Mouse (Mus musculus) central nervous system, embryonic 18 days (tissue): ENCODE results near the gene Zdhhc8. TPM values are rescaled to one million over a fixed set of nuclear protein-coding genes. Genes with fewer than 3 reads are reported as not detected.

Experiments
- polyA plus RNA-seq: library from polyadenylated mRNA; depleted of rRNA; stranded (reverse); fragments of >200 nt; gene quantifications from 2 replicates; pipeline ENCODE4 v1.2.3, GENCODE M21; 2012; rRNA removed

Zdhhc8 gene
- 52.0 and 62.2 TPM in 2 replicates for polyA plus RNA-seq

GRCm38 (mm10) chr16:18234671-18235388 is at the start of gene Zdhhc8:
Gene Zdhhc8, minus strand, starts transcription at chr16:18235136.

GRCm38 (mm10) chr16:18258221-18258620 is 23.3 kb upstream of the Zdhhc8 start, which contains the start of gene Gm49776:
Gene Gm49776, minus strand, starts transcription at chr16:18258321.

DNA sequence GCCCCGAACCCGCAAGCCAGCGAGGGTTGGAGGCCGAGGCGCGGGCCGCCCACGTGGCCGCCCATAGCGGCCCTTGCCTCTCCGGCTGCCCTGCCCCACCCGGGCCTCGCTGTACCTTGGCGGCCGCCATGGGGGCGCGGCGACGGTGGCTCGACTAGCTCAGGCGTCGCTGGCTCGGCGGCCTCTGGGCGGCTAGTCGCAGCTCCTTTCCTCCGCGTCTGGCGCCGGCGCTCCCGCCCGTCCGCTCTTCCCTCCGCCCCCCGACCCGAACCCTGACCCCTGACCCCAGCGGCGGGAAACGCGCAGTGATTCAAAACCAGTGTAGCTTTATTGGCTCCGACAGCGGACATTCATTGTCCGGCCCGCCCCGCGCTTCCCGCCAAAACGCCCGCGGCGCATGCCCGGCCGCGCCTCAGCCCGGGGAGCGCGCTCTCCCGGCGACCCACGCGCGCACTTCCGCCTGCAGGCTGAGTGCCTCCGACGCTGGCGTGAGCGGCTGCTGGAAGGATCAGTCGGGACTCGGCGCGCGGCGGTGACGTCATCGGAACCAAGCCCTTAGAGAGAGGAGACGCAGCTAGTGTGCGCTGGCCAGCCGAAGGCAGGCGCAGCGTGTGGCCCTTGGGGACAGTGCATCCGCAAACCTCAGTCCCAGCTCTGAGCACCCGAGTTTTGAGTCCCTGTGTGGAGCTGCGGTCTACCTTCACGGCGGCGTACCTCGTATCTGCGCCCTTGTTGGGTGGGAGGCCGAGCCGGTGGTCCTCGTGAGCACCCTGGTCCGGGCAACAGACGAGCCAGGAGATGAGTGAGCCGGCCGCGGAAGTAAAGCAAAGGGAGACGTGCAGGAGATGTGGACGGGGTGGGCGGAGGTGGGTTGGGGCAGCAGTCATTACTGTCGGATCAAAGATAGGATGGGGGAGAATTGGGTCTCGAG is 13.8 kb upstream of the Zdhhc8 start, which contains the start of the genes Trmt2a and Ranbp1:
Gene Trmt2a, plus strand, starts transcription at position 247 of the 931 bp plus-strand sequence.
Gene Ranbp1, minus strand, starts transcription at position 300 of the 931 bp plus-strand sequence.

GRCm38 (mm10) chr16:18217579-18217978 is 17.4 kb downstream of the Zdhhc8 start, which contains the start of gene Ccdc188:
Gene Ccdc188, plus strand, starts transcription at chr16:18217879.

Other genes with a start within 250 kb of the Zdhhc8 start
- gene Dgcr6, start 182.3 kb downstream of the Zdhhc8 start, polyA plus RNA-seq = 111 and 117 TPM in 2 replicates
- 6.3 and 8.4 TPM in 2 replicates for gene Prodh, start 144.9 kb downstream of the Zdhhc8 start, polyA plus RNA-seq
- 68.5 and 70.7 TPM in 2 replicates for gene Rtn4r, start 107.5 kb downstream of the Zdhhc8 start, polyA plus RNA-seq
- not detected in 2 replicates for gene Ccdc188, start 17.3 kb downstream of the Zdhhc8 start, polyA plus RNA-seq
- 92.8 and 93.7 TPM in 2 replicates for gene Trmt2a, start 13.5 kb upstream of the Zdhhc8 start, polyA plus RNA-seq
- 176 and 186 TPM in 2 replicates for gene Ranbp1, start 13.6 kb upstream of the Zdhhc8 start, polyA plus RNA-seq
- 0.15 TPM in 1 of 2 replicates, not detected in the other for gene Gm49776, start 23.2 kb upstream of the Zdhhc8 start, polyA plus RNA-seq
- gene Dgcr8, start 54.1 kb upstream of the Zdhhc8 start, polyA plus RNA-seq = 66.9 and 70.9 TPM in 2 replicates
- 99.7 and 100 TPM in 2 replicates for gene Tango2, start 113.0 kb upstream of the Zdhhc8 start, polyA plus RNA-seq
- gene Arvcf, start 113.0 kb upstream of the Zdhhc8 start, polyA plus RNA-seq = 115 and 122 TPM in 2 replicates
- gene Txnrd2, start 191.2 kb upstream of the Zdhhc8 start, polyA plus RNA-seq = 26.0 and 26.7 TPM in 2 replicates
- 80.7 and 90.6 TPM in 2 replicates for gene Comt, start 191.7 kb upstream of the Zdhhc8 start, polyA plus RNA-seq